Mouse (Mus musculus): ENCODE results near the gene Pola2. TPM values are rescaled to one million over a fixed set of nuclear protein-coding genes. Genes with fewer than 3 reads are reported as not detected.

Gene Pola2
- polyA plus RNA-seq, 1 experiment from 2014 or later: 16.6 TPM

DNA sequence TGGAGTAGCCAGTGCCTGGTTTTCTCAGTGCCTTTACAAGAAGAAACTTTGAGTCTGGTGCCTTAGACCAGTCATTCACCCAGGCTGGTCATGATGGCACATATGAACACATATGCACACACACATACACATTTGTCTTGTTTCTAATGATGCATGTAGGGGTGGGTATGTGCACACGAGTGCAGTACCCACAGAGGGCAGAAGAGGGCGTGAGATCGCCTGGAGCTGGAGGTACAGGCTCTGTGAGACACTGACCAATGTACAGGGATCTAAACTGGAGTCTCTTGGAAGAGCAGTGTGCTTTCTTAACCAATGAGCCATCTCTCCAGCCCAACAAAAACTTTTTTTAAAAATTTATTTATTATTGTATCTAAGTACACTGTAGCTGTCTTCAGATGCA, 34.2 kb upstream of the Pola2 start:
- TF ChIP-seq EP300 (IDR thresholded peaks at IDR 0.05) (no peak), CTCF (IDR thresholded peaks at IDR 0.05) (peak; percentile 42)
- H3K4me2 ChIP-seq (replicated peaks; ENCODE audit: low read depth, low read length): no peak overlapping the region
- ATAC-seq (no peak), DNase-seq (ENCODE audit: low spot score) (no peak)
- no peak overlapping the region for H3K9ac ChIP-seq (replicated peaks; ENCODE audit: low read depth)
- no peak overlapping the region for H3K4me3 ChIP-seq (ENCODE audit: low read depth, low read length)
- no peak overlapping the region for H3K27ac ChIP-seq (ENCODE audit: low read length)
- H3K36me3 ChIP-seq (ENCODE audit: insufficient read depth, low read length): peaks cover 24% of the 10 kb centered on the region; the same call in 1 of the 2 replicates
- H3K9me3 ChIP-seq (ENCODE audit: low read length): no peaks in the 10 kb centered on the region
- H3K27me3 ChIP-seq (replicated peaks; ENCODE audit: insufficient read depth, low read length): no peaks in the 10 kb centered on the region
- no peaks in the 10 kb centered on the region; the same call in 1 of the 2 replicates for H3K4me1 ChIP-seq (ENCODE audit: insufficient read depth, low read depth, low read length)
- 89% methylated on average over 3 of the region's 3 CpGs for WGBS

GRCm38 (mm10) chr19:5994711-5995110, 30.7 kb upstream of the Pola2 start:
- no peak overlapping the region for H3K4me2 ChIP-seq (replicated peaks; ENCODE audit: low read depth, low read length)
- no peak for ATAC-seq
- no peak overlapping the region for H3K9ac ChIP-seq (replicated peaks; ENCODE audit: low read depth)
- 78% methylated on average over 13 of the region's 14 CpGs for WGBS
- no peaks in the 10 kb centered on the region for H3K27me3 ChIP-seq (replicated peaks; ENCODE audit: insufficient read depth, low read length)
- no peak overlapping the region for H3K4me3 ChIP-seq (ENCODE audit: low read depth, low read length)
- peaks cover 32% of the 10 kb centered on the region; the same call in 1 of the 2 replicates for H3K36me3 ChIP-seq (ENCODE audit: insufficient read depth, low read length)
- H3K9me3 ChIP-seq (ENCODE audit: low read length): no peaks in the 10 kb centered on the region
- no peak for DNase-seq (ENCODE audit: low spot score)
- no peak for TF ChIP-seq EP300 (IDR thresholded peaks at IDR 0.05)
- TF ChIP-seq CTCF (IDR thresholded peaks at IDR 0.05): no peak
- H3K27ac ChIP-seq (ENCODE audit: low read length): no peak overlapping the region
- no peaks in the 10 kb centered on the region; the same call in 1 of the 2 replicates for H3K4me1 ChIP-seq (ENCODE audit: insufficient read depth, low read depth, low read length)

GRCm38 (mm10) chr19:5992012-5992411, 28.0 kb upstream of the Pola2 start:
- no peaks in the 10 kb centered on the region; the same call in none of the 2 replicates for H3K4me1 ChIP-seq (ENCODE audit: insufficient read depth, low read depth, low read length)
- DNase-seq (ENCODE audit: low spot score) (no peak), ATAC-seq (no peak)
- no peak for TF ChIP-seq CTCF (IDR thresholded peaks at IDR 0.05)
- no peak for TF ChIP-seq EP300 (IDR thresholded peaks at IDR 0.05)
- no peak overlapping the region for H3K4me3 ChIP-seq (ENCODE audit: low read depth, low read length)
- 81% methylated on average over 7 of the region's 7 CpGs for WGBS
- H3K36me3 ChIP-seq (ENCODE audit: insufficient read depth, low read length): peaks cover 26% of the 10 kb centered on the region; the same call in 1 of the 2 replicates
- H3K27ac ChIP-seq (ENCODE audit: low read length): no peak overlapping the region
- H3K9ac ChIP-seq (replicated peaks; ENCODE audit: low read depth): no peak overlapping the region
- H3K4me2 ChIP-seq (replicated peaks; ENCODE audit: low read depth, low read length): no peak overlapping the region
- H3K9me3 ChIP-seq (ENCODE audit: low read length): no peaks in the 10 kb centered on the region
- no peaks in the 10 kb centered on the region for H3K27me3 ChIP-seq (replicated peaks; ENCODE audit: insufficient read depth, low read length)

DNA sequence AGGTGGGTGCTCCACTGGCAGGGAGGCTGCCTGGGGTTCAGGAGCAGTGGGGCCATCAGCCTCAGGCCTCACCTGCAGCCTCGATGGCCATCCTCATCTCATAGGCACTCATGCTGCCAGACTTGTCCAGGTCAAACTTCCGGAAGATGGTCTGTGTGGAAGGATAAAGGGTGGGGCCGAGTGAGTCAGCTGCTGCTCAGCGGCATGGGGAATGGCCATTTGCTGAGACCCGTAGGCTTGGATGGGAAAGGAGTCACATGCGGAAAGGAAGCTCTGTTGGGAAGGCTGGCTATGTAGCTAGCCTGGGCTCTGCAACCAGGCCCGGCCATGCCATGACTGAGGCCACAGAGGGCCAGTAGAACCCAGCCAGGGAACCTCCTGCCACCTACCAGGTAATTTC, 27.5 kb upstream of the Pola2 start:
- Histone ChIP-seq H3K9ac (replicated peaks; ENCODE audit: low read depth) (no peak overlapping the region), H3K4me1 (ENCODE audit: insufficient read depth, low read depth, low read length) (no peaks in the 10 kb centered on the region; the same call in 1 of the 2 replicates), H3K4me2 (replicated peaks; ENCODE audit: low read depth, low read length) (no peak overlapping the region), H3K9me3 (ENCODE audit: low read length) (no peaks in the 10 kb centered on the region), H3K27ac (ENCODE audit: low read length) (no peak overlapping the region), H3K27me3 (replicated peaks; ENCODE audit: insufficient read depth, low read length) (no peaks in the 10 kb centered on the region), H3K36me3 (ENCODE audit: insufficient read depth, low read length) (peaks cover 24% of the 10 kb centered on the region; the same call in 1 of the 2 replicates), H3K4me3 (ENCODE audit: low read depth, low read length) (no peak overlapping the region)
- TF ChIP-seq EP300 (IDR thresholded peaks at IDR 0.05): no peak
- no peak for TF ChIP-seq CTCF (IDR thresholded peaks at IDR 0.05)
- ATAC-seq (no peak), DNase-seq (ENCODE audit: low spot score) (no peak)
- 81% methylated on average over 7 of the region's 7 CpGs for WGBS

GRCm38 (mm10) chr19:5990921-5991320, 26.9 kb upstream of the Pola2 start:
- Histone ChIP-seq H3K4me3 (ENCODE audit: low read depth, low read length) (no peak overlapping the region), H3K9me3 (ENCODE audit: low read length) (no peaks in the 10 kb centered on the region), H3K27me3 (replicated peaks; ENCODE audit: insufficient read depth, low read length) (no peaks in the 10 kb centered on the region), H3K4me1 (ENCODE audit: insufficient read depth, low read depth, low read length) (no peaks in the 10 kb centered on the region; the same call in 1 of the 2 replicates), H3K4me2 (replicated peaks; ENCODE audit: low read depth, low read length) (no peak overlapping the region), H3K27ac (ENCODE audit: low read length) (no peak overlapping the region), H3K9ac (replicated peaks; ENCODE audit: low read depth) (no peak overlapping the region), H3K36me3 (ENCODE audit: insufficient read depth, low read length) (peaks cover 20% of the 10 kb centered on the region; the same call in 1 of the 2 replicates)
- DNase-seq (ENCODE audit: low spot score) (no peak), ATAC-seq (no peak)
- WGBS: 67% methylated on average over 1 of the region's 1 CpGs
- no peak for TF ChIP-seq EP300 (IDR thresholded peaks at IDR 0.05)
- TF ChIP-seq CTCF (IDR thresholded peaks at IDR 0.05): no peak

GRCm38 (mm10) chr19:5990033-5990432, 26.0 kb upstream of the Pola2 start:
- DNase-seq (ENCODE audit: low spot score) (no peak), ATAC-seq (no peak)
- TF ChIP-seq EP300 (IDR thresholded peaks at IDR 0.05) (no peak), CTCF (IDR thresholded peaks at IDR 0.05) (no peak)
- Histone ChIP-seq H3K4me2 (replicated peaks; ENCODE audit: low read depth, low read length) (no peak overlapping the region), H3K9ac (replicated peaks; ENCODE audit: low read depth) (no peak overlapping the region), H3K4me1 (ENCODE audit: insufficient read depth, low read depth, low read length) (no peaks in the 10 kb centered on the region; the same call in 1 of the 2 replicates), H3K4me3 (ENCODE audit: low read depth, low read length) (no peak overlapping the region), H3K27me3 (replicated peaks; ENCODE audit: insufficient read depth, low read length) (no peaks in the 10 kb centered on the region), H3K27ac (ENCODE audit: low read length) (no peak overlapping the region), H3K9me3 (ENCODE audit: low read length) (no peaks in the 10 kb centered on the region), H3K36me3 (ENCODE audit: insufficient read depth, low read length) (peaks cover 17% of the 10 kb centered on the region; the same call in 1 of the 2 replicates)
- 66% methylated on average over 12 of the region's 12 CpGs for WGBS

Measured in lung, postnatal 0 days (tissue).